Mouse (Mus musculus) erythroblast, embryonic 14.5 days (primary cell): ENCODE results near the gene Pigt. TPM values are rescaled to one million over a fixed set of nuclear protein-coding genes. Genes with fewer than 3 reads are reported as not detected.

Experiments
- H3K27me3 ChIP-seq: 2 replicates; pipeline ENCODE4 v1.6.1; 2012; ENCODE audit warnings: inconsistent platforms; ENCODE audit not compliant: control insufficient read depth
- H3K36me3 ChIP-seq: 2 replicates; pipeline ENCODE4 v1.6.1; 2012; ENCODE audit warnings: mild to moderate bottlenecking, inconsistent platforms; ENCODE audit not compliant: control insufficient read depth
- H3K4me1 ChIP-seq: 2 replicates; pipeline ENCODE4 v1.6.1; 2012; ENCODE audit warnings: inconsistent platforms; ENCODE audit not compliant: control insufficient read depth
- H3K4me3 ChIP-seq: replicated peaks from 2 replicates; pipeline ENCODE3; 2012; ENCODE audit warnings: moderate library complexity, mild to moderate bottlenecking, inconsistent platforms
- H3K9me3 ChIP-seq: 2 replicates; pipeline ENCODE4 v1.6.1; 2012; ENCODE audit warnings: low read length, inconsistent platforms, mixed read lengths; ENCODE audit not compliant: control insufficient read depth
- GATA1 ChIP-seq: IDR thresholded peaks from 2 replicates; pipeline ENCODE4 v1.6.1; 2012; ENCODE audit warnings: low read length, inconsistent platforms, mixed read lengths
- TAL1 ChIP-seq: IDR thresholded peaks from 3 replicates; pipeline ENCODE4 v1.6.1; 2012; ENCODE audit warnings: low read length, inconsistent platforms, mixed read lengths
- polyA plus RNA-seq: library from polyadenylated mRNA; stranded (reverse); fragments of >175 nt; gene quantifications from 2 replicates; pipeline ENCODE4 v1.2.3, GENCODE M21; 2012

Gene Pigt
- polyA plus RNA-seq, 1 experiment, result 13.8 TPM

- no peak overlapping the region for H3K4me3 ChIP-seq
- no peaks in the 10 kb centered on the region for H3K36me3 ChIP-seq
- no peaks in the 10 kb centered on the region for H3K27me3 ChIP-seq
- peaks cover 7% of the 10 kb centered on the region for H3K4me1 ChIP-seq
- TF ChIP-seq TAL1 (no peak), GATA1 (no peak)
- H3K9me3 ChIP-seq, result peaks cover 8% of the 10 kb centered on the region
Observed at GRCm38 (mm10) chr2:164531169-164531568, 33.8 kb downstream of the Pigt start.

- Histone ChIP-seq H3K4me3 (no peak overlapping the region), H3K36me3 (no peaks in the 10 kb centered on the region), H3K27me3 (no peaks in the 10 kb centered on the region), H3K4me1 (peaks cover 7% of the 10 kb centered on the region), H3K9me3 (no peaks in the 10 kb centered on the region)
- TF ChIP-seq GATA1, result no peak
- no peak for TF ChIP-seq TAL1
Observed at GRCm38 (mm10) chr2:164534315-164534714, 37.0 kb downstream of the Pigt start.

DNA sequence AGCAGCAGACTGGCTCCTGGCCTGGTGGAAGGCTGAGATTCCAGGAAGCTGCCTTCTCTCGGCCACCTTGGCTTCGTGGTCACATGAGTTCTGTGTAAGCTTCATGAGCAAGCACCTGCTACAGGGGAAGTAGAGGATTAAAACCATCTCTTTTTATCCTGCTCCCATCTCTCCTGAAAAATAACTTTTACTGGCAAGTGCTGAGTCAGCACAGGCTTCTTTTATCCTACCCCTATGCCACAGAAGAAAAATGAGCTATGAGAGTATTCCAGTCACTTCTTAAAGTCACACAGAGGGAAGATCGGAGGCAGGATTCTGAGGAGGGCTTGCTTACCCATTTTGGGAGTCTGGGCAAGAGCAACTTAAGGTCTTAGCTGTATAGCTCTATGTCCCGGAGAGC, 39.7 kb downstream of the Pigt start:
- H3K4me3 ChIP-seq, result no peak overlapping the region
- no peaks in the 10 kb centered on the region for H3K36me3 ChIP-seq
- H3K4me1 ChIP-seq, result peaks cover 2% of the 10 kb centered on the region
- H3K27me3 ChIP-seq, result no peaks in the 10 kb centered on the region
- no peaks in the 10 kb centered on the region for H3K9me3 ChIP-seq
- no peak for TF ChIP-seq GATA1
- TF ChIP-seq TAL1, result no peak

GRCm38 (mm10) chr2:164540652-164541427, 43.5 kb downstream of the Pigt start:
- Histone ChIP-seq H3K9me3 (no peaks in the 10 kb centered on the region), H3K27me3 (no peaks in the 10 kb centered on the region), H3K36me3 (no peaks in the 10 kb centered on the region), H3K4me3 (no peak overlapping the region), H3K4me1 (no peaks in the 10 kb centered on the region)
- TF ChIP-seq TAL1 (no peak), GATA1 (no peak)

GRCm38 (mm10) chr2:164542132-164542531, 44.8 kb downstream of the Pigt start:
- TF ChIP-seq GATA1 (no peak), TAL1 (no peak)
- Histone ChIP-seq H3K9me3 (no peaks in the 10 kb centered on the region), H3K4me1 (no peaks in the 10 kb centered on the region), H3K27me3 (no peaks in the 10 kb centered on the region), H3K4me3 (no peak overlapping the region), H3K36me3 (no peaks in the 10 kb centered on the region)

DNA sequence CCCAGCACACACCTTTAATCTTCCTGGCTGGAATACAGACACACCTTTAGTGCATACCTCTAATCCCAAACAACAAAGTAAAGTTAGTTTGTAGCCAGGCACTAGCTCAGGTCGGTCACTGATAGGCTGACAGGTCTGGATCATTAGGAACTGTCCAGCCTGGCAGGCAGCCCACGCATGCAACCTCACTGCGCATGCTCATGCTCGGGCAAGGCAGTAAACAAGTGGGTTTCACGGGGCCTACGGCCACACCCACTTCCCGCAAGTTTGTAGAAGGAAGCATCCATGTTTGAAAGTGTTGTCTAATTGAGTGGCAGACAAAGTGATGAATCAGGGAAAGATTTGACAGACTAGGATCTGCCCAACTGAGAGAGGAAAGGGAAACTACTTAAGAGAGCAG, 45.3 kb downstream of the Pigt start:
- Histone ChIP-seq H3K4me3 (no peak overlapping the region), H3K27me3 (no peaks in the 10 kb centered on the region), H3K4me1 (no peaks in the 10 kb centered on the region), H3K36me3 (no peaks in the 10 kb centered on the region), H3K9me3 (no peaks in the 10 kb centered on the region)
- no peak for TF ChIP-seq TAL1
- no peak for TF ChIP-seq GATA1

- TF ChIP-seq TAL1, result no peak
- H3K4me3 ChIP-seq, result no peak overlapping the region
- no peaks in the 10 kb centered on the region for H3K9me3 ChIP-seq
- H3K4me1 ChIP-seq, result no peaks in the 10 kb centered on the region
- no peaks in the 10 kb centered on the region for H3K27me3 ChIP-seq
- no peaks in the 10 kb centered on the region for H3K36me3 ChIP-seq
Observed at GRCm38 (mm10) chr2:164543745-164544144, 46.4 kb downstream of the Pigt start.

DNA sequence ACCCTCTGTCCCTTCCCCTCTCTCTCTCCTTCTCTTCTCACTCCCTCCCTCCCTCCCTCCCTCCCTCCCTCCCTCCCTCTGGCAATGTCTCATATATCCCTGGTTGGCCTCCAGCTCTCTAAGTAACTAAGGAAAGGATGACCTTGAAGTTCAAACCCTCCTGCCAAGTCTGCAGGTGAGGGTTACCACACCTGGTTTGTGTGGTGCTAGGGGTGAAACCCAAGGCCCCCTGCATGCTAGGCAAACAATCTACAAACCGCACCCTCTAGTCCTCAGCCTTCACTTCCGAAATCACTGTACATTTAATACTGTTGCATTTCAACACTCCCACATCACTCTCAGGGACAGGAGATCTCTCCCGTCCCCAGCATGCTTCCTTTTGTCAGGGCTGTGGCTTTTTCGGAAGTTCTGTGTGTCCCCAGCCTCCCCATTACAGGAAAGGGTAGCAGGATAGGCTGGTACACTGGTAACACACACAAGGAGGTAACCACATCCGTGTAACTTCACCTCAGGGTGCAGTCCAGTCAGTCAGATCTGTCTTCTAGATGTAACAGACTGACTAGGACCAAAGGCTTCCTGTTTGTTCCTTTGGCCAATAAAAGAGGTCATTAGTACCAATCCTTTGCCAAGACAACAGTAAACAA, 47.3 kb downstream of the Pigt start:
- Histone ChIP-seq H3K27me3 (no peaks in the 10 kb centered on the region), H3K36me3 (no peaks in the 10 kb centered on the region), H3K4me3 (no peak overlapping the region), H3K9me3 (no peaks in the 10 kb centered on the region), H3K4me1 (no peaks in the 10 kb centered on the region)
- TF ChIP-seq TAL1, result no peak
- TF ChIP-seq GATA1, result no peak

- no peaks in the 10 kb centered on the region for H3K4me1 ChIP-seq
- no peaks in the 10 kb centered on the region for H3K36me3 ChIP-seq
- H3K27me3 ChIP-seq, result no peaks in the 10 kb centered on the region
- TF ChIP-seq TAL1 (no peak), GATA1 (no peak)
- H3K4me3 ChIP-seq, result no peak overlapping the region
- H3K9me3 ChIP-seq, result no peaks in the 10 kb centered on the region
Observed at GRCm38 (mm10) chr2:164549338-164549737, 52.0 kb downstream of the Pigt start.
